Mouse (Mus musculus) T-helper 17 cell (primary cell): ENCODE data around the gene Igf1.

Experiments
- in situ Hi-C, 2 experiments: fragments of 300-600 bp; cut with MboI, MseI; formaldehyde crosslinking; loops; 1 replicate in 1 of 2; 2 replicates in 1 of 2; pipeline ENCODE4 v1.15.1; 2025; ENCODE audit warnings: high pct_unique_total_duplicates in 2 of 2

Igf1 gene

GRCm38 (mm10) chr10:87859453-87859852 is 1.4 kb downstream of the Igf1 start:
- in situ Hi-C loops, result loop anchor here (5.0 kb wide), 2 partner anchors 443 to 448 kb away; no protein-coding TSS in a partner anchor

GRCm38 (mm10) chr10:87860181-87861103 is 2.4 kb downstream of the Igf1 start:
- in situ Hi-C loops, result no loop called here

GRCm38 (mm10) chr10:87861104-87861455 is 3.0 kb downstream of the Igf1 start:
- in situ Hi-C loops, result no loop called here

- in situ Hi-C loops, result no loop called here
These were observed 4.8 kb downstream of the Igf1 start for GRCm38 (mm10) chr10:87862899-87863298.

- in situ Hi-C loops, result no loop called here
These were observed 5.3 kb downstream of the Igf1 start for GRCm38 (mm10) chr10:87863326-87863725.

- in situ Hi-C loops, result no loop called here
These were observed 7.6 kb downstream of the Igf1 start for GRCm38 (mm10) chr10:87865712-87866111.

GRCm38 (mm10) chr10:87866448-87866847 is 8.4 kb downstream of the Igf1 start:
- in situ Hi-C loops, result no loop called here

GRCm38 (mm10) chr10:87867217-87867616 is 9.2 kb downstream of the Igf1 start:
- in situ Hi-C loops, result no loop called here

- in situ Hi-C loops, result no loop called here
These were observed 9.6 kb downstream of the Igf1 start for GRCm38 (mm10) chr10:87867631-87868030.

- in situ Hi-C loops, result no loop called here
These were observed 10.4 kb downstream of the Igf1 start for GRCm38 (mm10) chr10:87868349-87869053.

- in situ Hi-C loops, result no loop called here
These were observed 11.1 kb downstream of the Igf1 start for GRCm38 (mm10) chr10:87869151-87869550.

GRCm38 (mm10) chr10:87869691-87870090 is 11.6 kb downstream of the Igf1 start:
- in situ Hi-C loops, result no loop called here

GRCm38 (mm10) chr10:87871863-87872647 is 14.0 kb downstream of the Igf1 start:
- in situ Hi-C loops, result no loop called here

- in situ Hi-C loops, result no loop called here
These were observed 14.8 kb downstream of the Igf1 start for GRCm38 (mm10) chr10:87872854-87873253.

- in situ Hi-C loops, result no loop called here
These were observed 15.5 kb downstream of the Igf1 start for GRCm38 (mm10) chr10:87873516-87873915.

GRCm38 (mm10) chr10:87880071-87880785 is 22.2 kb downstream of the Igf1 start:
- in situ Hi-C loops, result no loop called here

- in situ Hi-C loops, result no loop called here
These were observed 27.4 kb downstream of the Igf1 start for GRCm38 (mm10) chr10:87885326-87886040.

- in situ Hi-C loops, result no loop called here
These were observed 31.8 kb downstream of the Igf1 start for GRCm38 (mm10) chr10:87889850-87890249.

- in situ Hi-C loops, result no loop called here
These were observed 34.2 kb downstream of the Igf1 start for GRCm38 (mm10) chr10:87892256-87892655.

GRCm38 (mm10) chr10:87893272-87893671 is 35.2 kb downstream of the Igf1 start:
- in situ Hi-C loops, result no loop called here
